Mouse (Mus musculus) midbrain, embryonic 16.5 days (tissue): ENCODE results near the gene Mesp1. TPM values are rescaled to one million over a fixed set of nuclear protein-coding genes. Genes with fewer than 3 reads are reported as not detected.

Experiments
- ATAC-seq: fragments of 200-750 bp; cut with Nextera tagmentation; 2 replicates; pipeline ENCODE4 v1.8.0; 2017; ENCODE audit warnings: moderate TSS enrichment
- H3K27ac ChIP-seq: fragments of 300-500 bp; sonication (generic); 2 replicates; pipeline ENCODE4 v1.5.1; 2014; ENCODE audit warnings: mild to moderate bottlenecking, low read length, mixed read lengths
- H3K27me3 ChIP-seq: fragments of 300-500 bp; sonication (generic); 2 replicates; pipeline ENCODE4 v1.6.1; 2014; ENCODE audit warnings: low read depth, low read length, mixed read lengths; ENCODE audit not compliant: control insufficient read depth, insufficient read depth
- H3K36me3 ChIP-seq: fragments of 300-500 bp; sonication (generic); 2 replicates; pipeline ENCODE4 v1.6.1; 2014; ENCODE audit warnings: mild to moderate bottlenecking, low read length, moderate library complexity, mixed read lengths; ENCODE audit not compliant: control insufficient read depth, insufficient read depth
- H3K4me1 ChIP-seq: fragments of 300-500 bp; sonication (generic); 2 replicates; pipeline ENCODE4 v1.6.1; 2014; ENCODE audit warnings: mild to moderate bottlenecking, low read length, mixed read lengths; ENCODE audit not compliant: control insufficient read depth, insufficient read depth
- H3K4me2 ChIP-seq: fragments of 300-500 bp; sonication (generic); 2 replicates; pipeline ENCODE4 v1.6.1; 2014; ENCODE audit warnings: mild to moderate bottlenecking, low read length, mixed read lengths
- H3K4me3 ChIP-seq: fragments of 300-500 bp; sonication (generic); 2 replicates; pipeline ENCODE4 v1.5.1; 2014; ENCODE audit warnings: low read depth, mild to moderate bottlenecking, low read length, moderate library complexity, mixed read lengths
- H3K9ac ChIP-seq: fragments of 300-500 bp; sonication (generic); 2 replicates; pipeline ENCODE4 v1.6.1; 2014; ENCODE audit warnings: low read depth, low read length, mixed read lengths
- H3K9me3 ChIP-seq: fragments of 300-500 bp; sonication (generic); replicated peaks from 2 replicates; pipeline ENCODE4 v1.6.1; 2014; ENCODE audit warnings: mild to moderate bottlenecking, low read length, mixed read lengths; ENCODE audit not compliant: control insufficient read depth, poor library complexity, severe bottlenecking
- WGBS: fragments of 180-500 bp; shearing (Covaris S2); extraction: QIAGEN DNeasy Blood & Tissue Kit; methylation state at CpG from one replicate; pipeline ENCODE4 v1.1.7; 2014; 5-methylcytosine and 5-hydroxymethylcytosine counted together
- polyA plus RNA-seq: library from polyadenylated mRNA; unstranded; fragments of >200 nt; fragmentation: Nextera tagmentation; extraction: Ambion mirVana; gene quantifications from 2 replicates; pipeline ENCODE4 v1.2.1, GENCODE M21; 2015

Gene Mesp1
- polyA plus RNA-seq, 1 experiment from 2014 or later = 0.29 TPM

DNA sequence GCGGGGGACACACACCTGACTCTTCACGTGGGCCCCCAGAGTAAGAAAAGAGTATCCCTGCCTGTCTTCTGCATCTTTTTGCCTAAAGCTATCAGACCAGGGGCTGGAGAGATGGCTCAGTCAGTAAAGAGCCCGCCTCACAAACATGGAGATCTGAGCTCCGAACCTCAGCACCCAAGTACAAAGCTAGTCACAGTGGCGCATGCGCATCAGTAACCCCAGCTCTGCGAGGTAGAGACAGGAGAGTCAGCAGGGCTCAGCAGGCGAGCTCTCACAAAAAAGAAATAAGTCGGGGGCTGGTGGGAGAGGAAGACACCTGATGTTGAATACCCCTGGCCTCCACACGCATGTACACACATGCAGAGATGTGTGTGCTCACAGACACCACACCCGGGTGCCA is 26.4 kb upstream of the Mesp1 start:
- 48% methylated on average over 11 of the region's 11 CpGs for whole genome bisulfite sequencing
- Histone ChIP-seq H3K27ac (no peak overlapping the region), H3K9ac (no peak overlapping the region), H3K4me2 (no peak overlapping the region), H3K36me3 (no peaks in the 10 kb centered on the region), H3K27me3 (no peaks in the 10 kb centered on the region; the same call in 1 of the 2 replicates), H3K9me3 (0 out of 2 replicates have a peak, but pooled peaks cover 5% of the 10 kb centered on the region), H3K4me1 (no peaks in the 10 kb centered on the region), H3K4me3 (no peak overlapping the region)
- no peak for ATAC-seq

GRCm38 (mm10) chr7:79819515-79819914 is 25.9 kb upstream of the Mesp1 start:
- 60% methylated on average over 4 of the region's 4 CpGs for WGBS
- Histone ChIP-seq H3K9me3 (0 out of 2 replicates have a peak, but pooled peaks cover 2% of the 10 kb centered on the region), H3K9ac (no peak overlapping the region), H3K4me2 (no peak overlapping the region), H3K4me3 (no peak overlapping the region), H3K27ac (no peak overlapping the region), H3K27me3 (no peaks in the 10 kb centered on the region; the same call in 1 of the 2 replicates), H3K4me1 (no peaks in the 10 kb centered on the region), H3K36me3 (no peaks in the 10 kb centered on the region)
- no peak for ATAC-seq

GRCm38 (mm10) chr7:79818321-79818720 is 24.7 kb upstream of the Mesp1 start:
- Histone ChIP-seq H3K27ac (no peak overlapping the region), H3K9ac (no peak overlapping the region), H3K4me2 (peak overlapping the region; percentile 20; the same call in 1 of the 2 replicates), H3K27me3 (no peaks in the 10 kb centered on the region; the same call in 1 of the 2 replicates), H3K4me1 (no peaks in the 10 kb centered on the region), H3K4me3 (no peak overlapping the region), H3K9me3 (no peaks in the 10 kb centered on the region), H3K36me3 (no peaks in the 10 kb centered on the region)
- 7% methylated on average over 6 of the region's 6 CpGs for WGBS
- ATAC-seq = no peak

DNA sequence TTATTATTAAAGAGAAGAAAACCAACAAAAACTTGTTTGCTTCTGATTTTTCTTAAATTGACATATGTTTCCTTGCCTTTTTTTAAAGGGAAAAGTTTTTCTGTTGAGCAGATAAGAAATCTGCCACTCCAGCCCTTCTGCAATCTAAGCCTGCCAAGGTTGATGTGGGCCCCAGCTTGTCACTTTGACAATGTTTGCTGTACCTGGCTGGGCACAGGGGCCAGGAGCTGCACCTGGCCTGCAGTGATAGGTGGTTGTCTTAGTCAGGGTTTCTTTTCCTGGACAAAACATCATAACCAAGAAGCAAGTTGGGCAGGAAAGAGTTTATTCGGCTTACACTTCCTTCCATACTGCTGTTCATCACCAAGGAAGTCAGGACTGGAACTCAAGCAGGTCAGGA is 19.8 kb upstream of the Mesp1 start:
- WGBS = 95% methylated on average over 1 of the region's 1 CpGs
- Histone ChIP-seq H3K9ac (no peak overlapping the region), H3K27ac (no peak overlapping the region), H3K27me3 (peaks cover 4% of the 10 kb centered on the region; the same call in 1 of the 2 replicates), H3K9me3 (no peaks in the 10 kb centered on the region), H3K36me3 (no peaks in the 10 kb centered on the region), H3K4me2 (no peak overlapping the region), H3K4me1 (no peaks in the 10 kb centered on the region), H3K4me3 (no peak overlapping the region)
- ATAC-seq = no peak

- 19% methylated on average over 71 of the region's 71 CpGs for WGBS
Observed at GRCm38 (mm10) chr7:79810611-79811506, 17.3 kb upstream of the Mesp1 start, which contains the start of gene Mesp2. Gene Mesp2, plus strand, starts transcription at chr7:79810727.

GRCm38 (mm10) chr7:79808561-79808960 is 15.0 kb upstream of the Mesp1 start:
- ATAC-seq = no peak
- WGBS = 88% methylated on average over 7 of the region's 7 CpGs
- no peaks in the 10 kb centered on the region for H3K9me3 ChIP-seq

More at GRCm38 (mm10) chr7:79810611-79811506, 17.3 kb upstream of the Mesp1 start, which contains the start of gene Mesp2:
- H3K9me3 ChIP-seq = no peaks in the 10 kb centered on the region
- peak; percentile 71 for ATAC-seq
- no peaks in the 10 kb centered on the region for H3K36me3 ChIP-seq
- H3K4me2 ChIP-seq = peak within 1 kb of the TSS; percentile 54
- peak within 1 kb of the TSS; percentile 67 for H3K9ac ChIP-seq
- H3K4me1 ChIP-seq = no peaks in the 10 kb centered on the region
- H3K27ac ChIP-seq = no peak within 1 kb of the TSS
- peaks cover 4% of the 10 kb centered on the region; the same call in 1 of the 2 replicates for H3K27me3 ChIP-seq
- peak within 1 kb of the TSS; percentile 35 for H3K4me3 ChIP-seq

DNA sequence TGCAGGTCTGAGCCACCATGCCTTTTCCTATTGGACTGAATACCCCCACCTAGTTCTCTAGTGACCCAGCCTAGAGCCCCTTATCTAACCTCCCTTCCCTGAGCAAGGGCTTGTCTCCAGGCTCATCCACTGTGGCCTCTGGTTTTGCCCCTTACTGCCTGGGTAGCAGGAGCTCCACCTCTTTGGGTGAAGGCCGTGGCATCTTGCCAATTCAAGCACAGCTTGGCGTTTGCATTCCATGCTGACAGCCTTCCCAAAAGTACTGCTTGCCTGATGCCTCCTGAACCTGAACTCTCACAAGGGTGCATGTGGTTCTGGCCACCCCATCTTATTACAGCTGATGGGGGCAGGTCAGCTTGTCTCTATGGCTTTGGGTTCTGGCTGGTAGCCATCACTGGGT is 10.3 kb upstream of the Mesp1 start:
- no peak overlapping the region for H3K27ac ChIP-seq
- no peak overlapping the region for H3K4me2 ChIP-seq
- no peaks in the 10 kb centered on the region for H3K9me3 ChIP-seq
- no peaks in the 10 kb centered on the region for H3K4me1 ChIP-seq
- WGBS = 54% methylated on average over 2 of the region's 2 CpGs
- H3K36me3 ChIP-seq = no peaks in the 10 kb centered on the region
- no peak overlapping the region for H3K4me3 ChIP-seq
- no peak for ATAC-seq
- H3K27me3 ChIP-seq = no peaks in the 10 kb centered on the region
- no peak overlapping the region for H3K9ac ChIP-seq

More at GRCm38 (mm10) chr7:79808561-79808960, 15.0 kb upstream of the Mesp1 start:
- H3K36me3 ChIP-seq = no peaks in the 10 kb centered on the region
- no peak overlapping the region for H3K4me3 ChIP-seq
- peaks cover 4% of the 10 kb centered on the region; the same call in 1 of the 2 replicates for H3K27me3 ChIP-seq
- no peak overlapping the region for H3K4me2 ChIP-seq
- no peaks in the 10 kb centered on the region for H3K4me1 ChIP-seq
- no peak overlapping the region for H3K27ac ChIP-seq
- H3K9ac ChIP-seq = no peak overlapping the region

DNA sequence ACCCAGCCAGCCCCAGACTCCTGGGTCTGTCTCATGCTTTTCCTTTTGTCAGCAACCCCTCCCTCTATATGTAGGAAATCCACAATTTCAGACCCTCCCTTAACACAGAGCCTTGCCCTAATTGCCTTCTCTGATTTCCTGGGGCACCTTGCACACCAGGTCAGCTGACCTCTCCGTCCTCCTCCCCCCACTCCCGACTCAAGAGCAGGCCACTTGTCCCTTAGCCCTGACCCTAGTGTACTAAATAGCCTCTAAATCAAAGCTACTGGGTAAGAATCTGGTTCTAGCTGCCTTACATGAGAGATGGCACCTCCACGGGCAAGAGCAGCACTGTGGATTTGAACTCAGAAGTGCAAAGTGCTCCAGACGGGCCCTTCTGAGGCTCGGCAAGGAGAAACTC is 8.4 kb upstream of the Mesp1 start:
- H3K36me3 ChIP-seq = no peaks in the 10 kb centered on the region
- H3K4me2 ChIP-seq = no peak overlapping the region
- H3K4me1 ChIP-seq = no peaks in the 10 kb centered on the region
- H3K4me3 ChIP-seq = no peak overlapping the region
- no peaks in the 10 kb centered on the region for H3K27me3 ChIP-seq
- H3K9ac ChIP-seq = no peak overlapping the region
- WGBS = 76% methylated on average over 5 of the region's 5 CpGs
- ATAC-seq = no peak
- H3K9me3 ChIP-seq = no peaks in the 10 kb centered on the region
- H3K27ac ChIP-seq = no peak overlapping the region

DNA sequence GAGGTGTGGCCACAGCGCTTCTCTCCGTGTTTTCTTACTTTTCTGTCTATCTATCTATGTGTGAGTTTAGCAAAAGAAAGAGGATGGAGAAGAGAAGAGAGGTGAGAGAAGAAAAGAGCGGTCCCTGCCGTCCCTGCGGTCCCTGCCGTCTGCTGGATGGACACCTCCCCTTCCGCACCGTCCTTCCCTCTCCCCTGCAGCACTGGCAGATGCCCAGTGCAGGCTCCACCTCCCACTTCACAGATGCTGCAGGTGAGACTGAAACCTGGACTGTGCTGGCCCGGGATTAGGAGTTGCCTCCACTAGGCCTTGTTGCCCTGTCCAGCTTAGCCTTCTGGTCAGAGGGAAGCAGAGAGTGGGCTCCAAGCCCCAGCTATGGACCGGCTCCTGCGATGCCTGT is 7.8 kb upstream of the Mesp1 start:
- no peak for ATAC-seq
- Histone ChIP-seq H3K4me1 (no peaks in the 10 kb centered on the region), H3K36me3 (no peaks in the 10 kb centered on the region), H3K4me3 (no peak overlapping the region), H3K27ac (no peak overlapping the region), H3K4me2 (no peak overlapping the region), H3K27me3 (no peaks in the 10 kb centered on the region), H3K9ac (no peak overlapping the region), H3K9me3 (no peaks in the 10 kb centered on the region)
- 78% methylated on average over 11 of the region's 11 CpGs for WGBS
